Mouse (Mus musculus): ENCODE results near the gene Vwa8.

Gene Vwa8

DNA sequence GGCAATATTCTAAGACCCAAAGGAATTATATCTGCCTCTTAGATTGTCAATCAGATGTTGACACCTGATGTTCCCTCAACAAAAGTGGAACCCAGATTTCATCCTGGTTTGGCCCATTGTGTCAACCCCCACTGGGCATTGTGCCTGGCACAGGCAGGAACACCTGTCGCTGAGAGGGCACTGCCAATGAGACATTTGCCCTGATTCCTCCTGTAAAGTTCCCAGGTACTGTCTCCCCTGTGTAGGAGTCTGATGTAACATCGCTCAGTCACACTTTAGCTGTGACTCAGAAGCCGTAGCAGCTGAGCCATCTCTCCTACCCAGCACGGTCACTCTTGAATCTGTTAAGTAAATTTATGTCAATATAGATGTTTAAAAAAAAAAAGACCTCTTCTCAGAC lies 382.8 kb downstream of the Vwa8 start:
- no peak for DNase-seq (ENCODE audit: low spot score)

- DNase-seq (ENCODE audit: low spot score) = no peak
Measured at GRCm38 (mm10) chr14:79233697-79234096, 384.8 kb downstream of the Vwa8 start.

GRCm38 (mm10) chr14:79234513-79234912 lies 385.7 kb downstream of the Vwa8 start:
- DNase-seq (ENCODE audit: low spot score) = no peak

DNA sequence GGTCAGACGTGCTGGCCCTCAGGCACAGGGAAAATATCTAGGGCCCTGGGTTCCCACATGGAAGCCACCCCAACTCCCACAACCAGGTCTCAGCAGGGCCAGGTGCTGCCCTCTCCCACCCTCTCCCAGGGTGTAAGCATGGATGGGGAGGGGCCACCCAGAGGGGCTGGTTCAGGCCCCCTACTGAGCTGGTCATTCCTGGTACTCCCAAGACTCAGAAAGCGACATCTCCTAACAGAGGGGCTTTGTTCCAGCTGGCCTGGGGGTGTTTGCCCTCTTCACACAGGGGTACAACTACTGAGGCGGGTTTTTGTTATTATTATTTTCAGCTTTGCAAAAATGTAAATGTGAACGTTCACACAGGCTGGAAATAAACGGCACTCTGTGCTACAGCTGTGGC lies 386.3 kb downstream of the Vwa8 start:
- DNase-seq (ENCODE audit: low spot score) = no peak

DNA sequence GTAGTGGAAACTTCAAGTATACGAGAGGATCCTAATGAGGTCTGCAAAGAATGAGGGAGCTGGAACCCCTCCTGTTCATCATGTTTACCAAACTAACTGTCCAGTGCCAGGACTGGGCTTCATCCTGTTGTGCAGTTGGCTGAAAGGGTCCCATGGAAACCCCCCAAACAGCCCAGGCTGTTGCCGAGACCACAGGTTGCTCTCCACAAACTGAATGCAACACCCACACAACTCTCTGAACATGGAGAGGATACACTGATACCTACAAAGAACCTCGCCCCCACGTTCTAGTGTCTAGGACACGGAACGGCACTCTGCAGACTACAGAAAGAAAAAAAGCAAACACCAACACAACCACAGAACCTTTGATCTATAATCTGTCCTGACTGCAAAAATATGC lies 387.4 kb downstream of the Vwa8 start:
- DNase-seq (ENCODE audit: low spot score) = no peak

- DNase-seq (ENCODE audit: low spot score) = no peak
Measured at GRCm38 (mm10) chr14:79239402-79239801, 390.6 kb downstream of the Vwa8 start.

DNA sequence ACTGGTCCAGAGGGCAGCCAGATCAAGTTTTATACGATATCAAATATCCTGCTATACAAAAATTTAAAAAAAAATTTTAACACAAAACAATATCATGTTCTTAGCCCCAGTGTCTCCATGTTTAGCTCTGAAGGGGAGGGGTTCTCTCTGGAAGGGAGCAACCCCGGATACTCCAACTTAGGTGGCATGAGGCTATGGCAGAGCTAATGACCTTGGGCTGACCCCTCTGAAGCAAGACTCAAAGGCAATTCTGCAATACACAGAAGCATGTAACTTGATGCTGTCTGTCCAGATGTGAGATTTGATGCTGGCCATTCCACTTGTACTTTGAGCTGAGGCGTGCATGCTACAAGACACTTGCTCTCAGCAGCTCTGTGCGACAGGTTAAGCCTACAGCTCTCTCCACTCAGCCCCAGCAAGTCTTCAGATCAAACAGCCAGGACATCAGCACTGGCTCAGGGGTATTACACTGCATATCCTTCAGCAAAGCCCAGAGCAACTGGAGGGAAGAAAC lies 392.3 kb downstream of the Vwa8 start:
- DNase-seq (ENCODE audit: low spot score) = peak; percentile 14

GRCm38 (mm10) chr14:79241656-79242385 lies 393.0 kb downstream of the Vwa8 start:
- DNase-seq (ENCODE audit: low spot score) = no peak

DNA sequence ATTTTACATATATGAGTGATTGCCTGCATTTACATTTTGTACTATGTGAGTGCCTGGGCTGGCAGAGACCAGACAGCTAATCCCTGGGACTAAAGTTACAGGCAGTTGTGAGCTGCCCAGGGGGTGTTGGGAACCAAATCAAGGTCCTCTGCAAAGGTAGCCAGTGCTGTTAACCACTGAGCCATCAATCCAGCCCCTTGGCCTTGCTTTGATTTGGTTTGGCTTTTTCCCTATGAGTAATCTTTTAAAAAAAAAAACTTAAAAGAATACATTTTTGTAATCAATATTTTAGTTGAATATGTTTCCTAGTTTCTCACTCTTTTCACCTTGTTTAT lies 393.5 kb downstream of the Vwa8 start:
- DNase-seq (ENCODE audit: low spot score) = no peak

- DNase-seq (ENCODE audit: low spot score) = no peak
Measured at GRCm38 (mm10) chr14:79243038-79243883, 394.4 kb downstream of the Vwa8 start.

DNA sequence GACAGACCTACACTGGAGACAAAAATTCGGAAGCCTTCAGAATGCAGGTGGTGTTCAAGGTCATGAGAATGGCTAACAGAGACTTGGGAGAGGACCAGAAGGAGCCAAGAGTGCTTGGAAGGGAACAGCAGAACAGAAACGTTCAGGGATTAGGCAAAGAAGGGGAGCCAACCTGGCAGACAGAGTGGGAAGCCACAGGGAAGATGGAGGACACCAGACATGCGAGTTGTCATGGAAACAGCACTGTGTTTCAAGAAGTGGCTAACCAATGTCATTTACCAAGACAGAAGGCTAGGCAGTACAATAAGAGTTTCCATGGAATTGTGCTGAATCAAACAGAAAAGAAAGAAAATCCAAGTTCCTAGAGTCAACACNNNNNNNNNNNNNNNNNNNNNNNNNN lies 395.7 kb downstream of the Vwa8 start:
- DNase-seq (ENCODE audit: low spot score) = no peak

- DNase-seq (ENCODE audit: low spot score) = no peak
Measured at GRCm38 (mm10) chr14:79251727-79252285, 403.0 kb downstream of the Vwa8 start.

All from yolk sac, embryonic 10.5 days (tissue).